Mouse (Mus musculus) intestine, embryonic 14.5 days (tissue): Measurements from ENCODE around the gene Lmntd1. TPM values are rescaled to one million over a fixed set of nuclear protein-coding genes. Genes with fewer than 3 reads are reported as not detected.

Experiments used
- ATAC-seq: fragments of 200-750 bp; cut with Nextera tagmentation; replicated peaks from 2 replicates; pipeline ENCODE4 v1.8.0; 2017; ENCODE audit warnings: low read depth, moderate number of reproducible peaks, moderate TSS enrichment, moderate library complexity; ENCODE audit not compliant: low FRiP score, low TSS enrichment
- DNase-seq: peaks from one replicate; pipeline ENCODE4 v3.0.0-alpha.2; 2018; ENCODE audit warnings: low spot score
- H3K27ac ChIP-seq: fragments of 300-500 bp; sonication (generic); 2 replicates; pipeline ENCODE4 v1.5.1; 2014; ENCODE audit warnings: low read depth, mild to moderate bottlenecking, control low read depth
- H3K27me3 ChIP-seq: fragments of 300-500 bp; sonication (generic); replicated peaks from 2 replicates; pipeline ENCODE4 v1.6.1; 2014; ENCODE audit warnings: low read length, control low read depth; ENCODE audit not compliant: control insufficient read depth, insufficient read depth
- H3K36me3 ChIP-seq: fragments of 300-500 bp; sonication (generic); 2 replicates; pipeline ENCODE4 v1.6.1; 2014; ENCODE audit warnings: low read length, control low read depth; ENCODE audit not compliant: control insufficient read depth, insufficient read depth
- H3K4me1 ChIP-seq: fragments of 300-500 bp; sonication (generic); replicated peaks from 2 replicates; pipeline ENCODE4 v1.6.1; 2014; ENCODE audit warnings: low read length, control low read depth, mixed read lengths; ENCODE audit not compliant: control insufficient read depth, insufficient read depth
- H3K4me2 ChIP-seq: fragments of 300-500 bp; sonication (generic); 2 replicates; pipeline ENCODE4 v1.6.1; 2014; ENCODE audit warnings: low read length
- H3K4me3 ChIP-seq: fragments of 300-500 bp; sonication (generic); 2 replicates; pipeline ENCODE4 v1.5.1; 2014; ENCODE audit warnings: low read depth, low read length, control low read depth, mixed read lengths
- H3K9ac ChIP-seq: fragments of 300-500 bp; sonication (generic); 2 replicates; pipeline ENCODE4 v1.6.1; 2014; ENCODE audit warnings: mild to moderate bottlenecking, low read length
- H3K9me3 ChIP-seq: fragments of 300-500 bp; sonication (generic); 2 replicates; pipeline ENCODE4 v1.6.1; 2016; ENCODE audit warnings: low read length, control low read depth; ENCODE audit not compliant: control insufficient read depth
- WGBS: fragments of 180-500 bp; shearing (Covaris S2); extraction: QIAGEN DNeasy Blood & Tissue Kit; methylation state at CpG from one replicate; pipeline ENCODE4 v1.1.7; 2014; 5-methylcytosine and 5-hydroxymethylcytosine counted together
- polyA plus RNA-seq: library from polyadenylated mRNA; unstranded; fragments of >200 nt; fragmentation: Nextera tagmentation; extraction: Ambion mirVana; gene quantifications from 2 replicates; pipeline ENCODE4 v1.2.1, GENCODE M21; 2014

The Lmntd1 gene
- polyA plus RNA-seq, 1 experiment from 2014 or later: 0.27 TPM

- WGBS: 91% methylated on average over 5 of the region's 5 CpGs
- ATAC-seq (no peak), DNase-seq (no peak)
- no peak overlapping the region for H3K4me3 ChIP-seq
- H3K9ac ChIP-seq: no peak overlapping the region
- H3K4me2 ChIP-seq: no peak overlapping the region
- H3K27ac ChIP-seq: no peak overlapping the region
- H3K27me3 ChIP-seq: no peaks in the 10 kb centered on the region
- H3K36me3 ChIP-seq: no peaks in the 10 kb centered on the region
- H3K9me3 ChIP-seq: no peaks in the 10 kb centered on the region
- H3K4me1 ChIP-seq: no peaks in the 10 kb centered on the region
These were observed 48.5 kb downstream of the Lmntd1 start for GRCm38 (mm10) chr6:145565663-145566062.

DNA sequence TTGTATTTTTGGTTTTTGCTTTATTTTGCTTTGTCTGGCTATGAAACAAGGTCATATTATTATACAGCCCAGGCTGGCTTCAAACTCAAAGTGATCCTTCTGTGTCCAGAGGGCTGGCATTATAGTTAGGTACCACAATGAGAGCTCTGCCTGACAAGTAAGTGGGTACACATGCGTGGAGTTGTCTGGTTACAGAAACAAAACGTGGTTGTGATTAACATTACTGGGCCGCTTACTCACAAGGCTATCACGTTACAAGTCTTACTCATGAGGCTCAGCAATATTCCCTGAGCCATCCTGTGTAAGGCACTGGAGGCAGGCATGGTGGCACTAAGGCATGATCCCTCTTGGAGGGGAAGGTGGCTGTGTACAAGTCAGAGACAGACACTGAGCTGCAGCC lies 49.4 kb downstream of the Lmntd1 start:
- ATAC-seq (no peak), DNase-seq (no peak)
- H3K36me3 ChIP-seq: no peaks in the 10 kb centered on the region
- no peak overlapping the region for H3K4me3 ChIP-seq
- H3K4me1 ChIP-seq: no peaks in the 10 kb centered on the region
- WGBS: 54% methylated on average over 4 of the region's 4 CpGs
- no peak overlapping the region for H3K4me2 ChIP-seq
- no peak overlapping the region for H3K9ac ChIP-seq
- no peaks in the 10 kb centered on the region for H3K9me3 ChIP-seq
- no peak overlapping the region for H3K27ac ChIP-seq
- no peaks in the 10 kb centered on the region for H3K27me3 ChIP-seq

DNA sequence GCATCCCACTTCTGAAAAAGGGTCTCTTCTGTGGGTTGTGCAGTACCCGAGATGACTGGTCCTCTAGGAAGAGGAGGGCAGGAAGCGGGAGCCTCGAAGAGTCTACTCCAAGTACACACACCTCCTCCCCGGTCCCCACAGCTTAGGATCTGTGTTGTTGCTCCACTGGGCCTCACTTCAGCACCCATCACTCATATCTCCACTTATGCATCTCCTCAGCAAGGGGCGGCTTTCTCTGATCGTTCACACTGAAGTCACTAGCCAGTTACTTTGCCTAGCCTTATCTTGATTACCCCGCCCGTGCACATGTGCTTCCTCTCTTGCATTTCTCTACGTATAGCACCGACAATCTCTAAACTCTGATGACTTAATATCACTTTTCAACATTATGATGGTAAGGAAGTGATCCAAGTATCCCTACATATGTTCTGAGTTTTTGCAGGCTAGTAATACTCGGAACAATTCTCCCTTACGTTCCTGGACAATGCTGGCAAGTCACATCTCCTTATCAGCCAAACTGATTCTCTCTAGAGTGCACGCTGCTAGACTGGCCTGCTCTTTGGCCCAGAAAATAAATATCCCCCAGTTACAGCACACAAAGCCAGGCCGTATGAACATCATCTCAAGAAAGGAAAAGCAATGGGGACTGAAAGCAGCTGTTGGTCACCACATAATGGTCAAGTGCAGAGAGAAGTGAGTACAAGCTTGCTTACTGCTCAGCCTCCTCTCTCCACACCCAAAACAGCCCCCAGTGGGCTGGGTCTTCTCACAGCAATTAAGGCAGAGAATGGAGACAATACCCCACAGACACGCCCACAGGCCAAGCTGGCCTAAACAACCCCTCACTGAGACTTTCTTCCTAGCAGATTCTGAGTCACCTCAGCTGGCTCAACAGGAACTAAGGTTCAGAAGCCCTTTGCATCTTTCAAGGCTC lies 56.8 kb downstream of the Lmntd1 start:
- Histone ChIP-seq H3K36me3 (no peaks in the 10 kb centered on the region), H3K9ac (no peak overlapping the region), H3K27me3 (no peaks in the 10 kb centered on the region), H3K27ac (no peak overlapping the region), H3K9me3 (no peaks in the 10 kb centered on the region), H3K4me3 (no peak overlapping the region), H3K4me2 (no peak overlapping the region), H3K4me1 (no peaks in the 10 kb centered on the region; the same call in 1 of the 2 replicates)
- WGBS: 69% methylated on average over 15 of the region's 15 CpGs
- ATAC-seq: no peak
- no peak for DNase-seq

- DNase-seq: peak; percentile 12
- no peaks in the 10 kb centered on the region for H3K9me3 ChIP-seq
- no peak overlapping the region for H3K4me2 ChIP-seq
- H3K27me3 ChIP-seq: no peaks in the 10 kb centered on the region
- H3K4me1 ChIP-seq: no peaks in the 10 kb centered on the region; the same call in 1 of the 2 replicates
- no peak overlapping the region for H3K9ac ChIP-seq
- no peaks in the 10 kb centered on the region for H3K36me3 ChIP-seq
- no peak overlapping the region for H3K27ac ChIP-seq
- 81% methylated on average over 7 of the region's 7 CpGs for WGBS
- no peak for ATAC-seq
- H3K4me3 ChIP-seq: no peak overlapping the region
These were observed 60.9 kb downstream of the Lmntd1 start for GRCm38 (mm10) chr6:145553226-145553625.

GRCm38 (mm10) chr6:145552817-145553216 lies 61.3 kb downstream of the Lmntd1 start:
- Histone ChIP-seq H3K4me3 (no peak overlapping the region), H3K4me1 (no peaks in the 10 kb centered on the region; the same call in 1 of the 2 replicates), H3K27ac (no peak overlapping the region), H3K9ac (no peak overlapping the region), H3K27me3 (no peaks in the 10 kb centered on the region), H3K36me3 (no peaks in the 10 kb centered on the region), H3K4me2 (no peak overlapping the region), H3K9me3 (no peaks in the 10 kb centered on the region)
- ATAC-seq: no peak
- no peak for DNase-seq
- WGBS: 92% methylated on average over 3 of the region's 3 CpGs

DNA sequence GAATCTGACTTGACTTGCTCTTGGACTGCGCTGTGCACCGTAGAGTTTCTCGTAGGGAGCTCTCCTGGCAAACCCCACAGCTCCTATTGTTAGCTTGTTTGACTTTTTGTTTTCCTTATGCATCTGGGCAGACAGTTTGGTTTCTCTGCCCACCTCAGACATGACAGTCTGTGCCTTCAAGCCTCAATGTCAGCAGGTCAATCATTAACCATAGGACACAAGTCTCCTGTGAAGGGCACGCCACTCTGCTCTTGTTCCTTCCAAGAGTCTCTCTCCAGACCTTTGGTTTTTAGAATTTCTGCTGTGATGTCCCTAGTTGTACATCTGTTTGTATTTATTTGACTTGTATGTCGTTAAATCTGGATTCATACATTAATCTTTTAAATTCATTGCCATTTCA lies 63.1 kb downstream of the Lmntd1 start:
- H3K9ac ChIP-seq: no peak overlapping the region
- no peaks in the 10 kb centered on the region for H3K9me3 ChIP-seq
- ATAC-seq: no peak
- WGBS: 83% methylated on average over 5 of the region's 5 CpGs
- no peak for DNase-seq
- H3K4me2 ChIP-seq: no peak overlapping the region
- H3K4me3 ChIP-seq: no peak overlapping the region
- H3K4me1 ChIP-seq: no peaks in the 10 kb centered on the region
- no peak overlapping the region for H3K27ac ChIP-seq
- H3K36me3 ChIP-seq: no peaks in the 10 kb centered on the region
- H3K27me3 ChIP-seq: no peaks in the 10 kb centered on the region

DNA sequence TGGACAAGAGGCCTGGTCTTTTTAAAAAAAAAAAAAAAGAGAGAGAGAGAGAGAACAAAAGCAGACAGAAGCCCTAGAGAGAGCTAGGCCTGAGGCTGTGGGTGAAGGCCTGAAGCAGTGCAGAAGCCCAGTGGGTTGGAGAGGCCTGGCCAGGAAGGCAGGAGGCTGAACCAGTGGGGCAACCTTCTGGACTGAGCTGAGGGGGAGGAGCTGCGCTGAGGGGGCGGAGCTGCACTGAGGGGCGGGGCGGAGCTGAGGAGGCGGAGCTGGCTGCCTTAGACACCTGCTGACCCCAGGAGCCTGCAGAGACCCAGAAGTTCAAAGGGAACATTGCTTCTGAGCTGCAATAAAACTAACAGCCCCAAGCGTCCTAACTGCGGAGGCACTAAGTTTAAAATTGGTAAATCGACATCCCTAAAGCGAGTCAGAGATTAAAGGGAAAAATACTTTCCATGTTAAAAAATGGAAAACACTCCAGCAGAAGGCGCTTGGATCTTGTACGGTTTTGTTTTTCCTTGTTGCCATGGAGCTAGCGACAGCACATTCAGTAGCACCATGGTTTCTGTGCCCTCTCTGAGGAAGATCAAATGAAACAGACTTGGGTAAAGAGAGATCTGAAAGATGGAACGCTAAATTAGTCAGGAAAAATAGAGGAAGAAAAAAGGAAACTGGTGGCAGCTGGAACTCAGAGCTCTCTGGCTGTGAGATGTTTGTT lies 68.0 kb downstream of the Lmntd1 start:
- Histone ChIP-seq H3K27me3 (no peaks in the 10 kb centered on the region), H3K4me2 (no peak overlapping the region), H3K9ac (no peak overlapping the region), H3K9me3 (no peaks in the 10 kb centered on the region; the same call in 1 of the 2 replicates), H3K36me3 (no peaks in the 10 kb centered on the region), H3K27ac (0 out of 2 replicates have a peak overlapping the region, but pooled peaks have one; percentile 12), H3K4me1 (0 out of 2 replicates have a peak, but pooled peaks cover 2% of the 10 kb centered on the region), H3K4me3 (no peak overlapping the region)
- DNase-seq (no peak), ATAC-seq (peak; percentile 80)
- WGBS: 43% methylated on average over 13 of the region's 13 CpGs

DNA sequence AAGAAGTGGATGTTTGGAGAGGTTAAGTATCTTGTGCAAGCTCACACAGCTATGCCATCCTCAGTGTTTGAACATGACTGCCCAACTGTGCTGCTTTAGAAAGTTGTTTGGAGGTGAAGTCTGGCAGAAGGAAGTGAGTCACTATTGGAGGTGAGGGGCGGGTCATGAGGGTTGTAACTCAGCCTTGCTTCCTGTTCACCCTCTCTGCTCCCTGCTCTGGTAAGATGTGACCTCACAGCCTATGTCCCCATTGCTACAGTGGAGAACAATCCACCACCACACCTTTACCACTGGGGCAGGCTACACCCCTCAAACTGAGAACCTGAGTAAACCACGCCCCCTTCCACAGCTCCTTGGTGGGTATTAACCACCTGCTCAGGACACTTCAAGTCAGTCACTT lies 69.3 kb downstream of the Lmntd1 start:
- Histone ChIP-seq H3K27ac (no peak overlapping the region), H3K27me3 (no peaks in the 10 kb centered on the region), H3K4me3 (no peak overlapping the region), H3K4me1 (0 out of 2 replicates have a peak, but pooled peaks cover 2% of the 10 kb centered on the region), H3K36me3 (no peaks in the 10 kb centered on the region), H3K4me2 (no peak overlapping the region), H3K9me3 (no peaks in the 10 kb centered on the region; the same call in 1 of the 2 replicates), H3K9ac (no peak overlapping the region)
- ATAC-seq (0 out of 2 replicates have a peak, but pooled peaks have one; percentile 36), DNase-seq (no peak)
- 94% methylated on average over 2 of the region's 2 CpGs for WGBS
